Mouse (Mus musculus) erythroblast, adult 5-6 weeks (primary cell): Measurements from ENCODE around the gene Abhd10. TPM values are rescaled to one million over a fixed set of nuclear protein-coding genes. Genes with fewer than 3 reads are reported as not detected.

ENCODE experiments used
- ATAC-seq: replicated peaks from 2 replicates; pipeline ENCODE4 v1.8.0; 2016; ENCODE audit warnings: moderate number of reproducible peaks, mild to moderate bottlenecking, moderate TSS enrichment, inconsistent platforms; ENCODE audit not compliant: poor library complexity, low FRiP score, severe bottlenecking
- total RNA-seq, 2 experiments: library from RNA; stranded (forward) in 1 of 2; stranded (reverse) in 1 of 2; fragments of 150-400 nt in 1 of 2; fragments of 200-764, 138-1000 nt in 1 of 2; gene quantifications; 2 replicates each; pipeline versions ENCODE4 v1.2.3 to v1.2.4; 2015 to 2017; ENCODE audit warnings: low replicate concordance in 2 of 2

Gene Abhd10
- total RNA-seq, 2 experiments from 2014 or later: 4.0 to 6.3 TPM

DNA sequence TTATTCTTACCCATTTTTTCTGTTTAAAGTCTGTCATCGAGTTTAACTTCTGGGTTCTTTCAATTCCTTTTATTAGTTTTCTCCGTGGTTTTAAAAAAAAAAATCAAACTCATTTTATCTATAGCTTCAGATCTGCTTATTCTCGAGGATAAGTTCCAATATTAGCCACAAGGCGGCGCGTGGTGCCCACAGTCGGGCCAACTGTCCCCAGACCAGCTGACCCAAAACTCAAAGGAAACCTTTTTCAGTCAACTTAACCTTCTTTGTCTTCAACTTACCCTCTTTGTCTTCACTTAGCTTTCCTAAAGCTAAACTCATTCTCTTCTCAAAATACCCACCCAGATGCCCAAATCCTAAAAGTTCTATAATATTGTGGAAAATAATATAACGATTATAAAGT, 57.9 kb downstream of the Abhd10 start:
- ATAC-seq: no peak

Other genes starting within 250 kb of the Abhd10 start
- gene Gm609, start 250.0 kb downstream of the Abhd10 start, total RNA-seq (2015; ENCODE audit: low replicate concordance): not detected in 2 replicates
- not detected in 2 replicates for gene Gm609, start 250.0 kb downstream of the Abhd10 start, total RNA-seq (2017; ENCODE audit: low replicate concordance)
- not detected in 2 replicates for gene Gm17783, start 210.9 kb downstream of the Abhd10 start, total RNA-seq (2015; ENCODE audit: low replicate concordance)
- not detected in 2 replicates for gene Gm17783, start 210.9 kb downstream of the Abhd10 start, total RNA-seq (2017; ENCODE audit: low replicate concordance)
- not detected in 2 replicates for gene Slc9c1, start 207.6 kb downstream of the Abhd10 start, total RNA-seq (2015; ENCODE audit: low replicate concordance)
- gene Slc9c1, start 207.6 kb downstream of the Abhd10 start, total RNA-seq (2017; ENCODE audit: low replicate concordance): not detected in 2 replicates
- gene Gcsam, start 132.6 kb downstream of the Abhd10 start, total RNA-seq (2015; ENCODE audit: low replicate concordance): not detected in 2 replicates
- gene Gcsam, start 132.6 kb downstream of the Abhd10 start, total RNA-seq (2017; ENCODE audit: low replicate concordance): not detected in 2 replicates
- 2.7 TPM in 1 of 2 replicates, not detected in the other for gene BC016579, start 88.9 kb downstream of the Abhd10 start, total RNA-seq (2015; ENCODE audit: low replicate concordance)
- gene BC016579, start 88.9 kb downstream of the Abhd10 start, total RNA-seq (2017; ENCODE audit: low replicate concordance): 0.51 TPM in 1 of 2 replicates, not detected in the other
- gene Tmprss7, start 49.3 kb downstream of the Abhd10 start, total RNA-seq (2015; ENCODE audit: low replicate concordance): 0.42 TPM in 1 of 2 replicates, not detected in the other
- 0.28 TPM in 1 of 2 replicates, not detected in the other for gene Tmprss7, start 49.3 kb downstream of the Abhd10 start, total RNA-seq (2017; ENCODE audit: low replicate concordance)
- gene Tagln3, start 18.3 kb downstream of the Abhd10 start, total RNA-seq (2015; ENCODE audit: low replicate concordance): 0.77 TPM in 1 of 2 replicates, not detected in the other
- gene Tagln3, start 18.3 kb downstream of the Abhd10 start, total RNA-seq (2017; ENCODE audit: low replicate concordance): 1.4 TPM in 1 of 2 replicates, not detected in the other
- gene Phldb2, start 210.6 kb upstream of the Abhd10 start, total RNA-seq (2015; ENCODE audit: low replicate concordance): 1.3 TPM in 1 of 2 replicates, not detected in the other
- gene Phldb2, start 210.6 kb upstream of the Abhd10 start, total RNA-seq (2017; ENCODE audit: low replicate concordance): 0.26 TPM in 1 of 2 replicates, not detected in the other